Mouse (Mus musculus): ENCODE measurements around the gene Cdh22. TPM values are rescaled to one million over a fixed set of nuclear protein-coding genes. Genes with fewer than 3 reads are reported as not detected.

Cdh22 gene
- polyA plus RNA-seq, 1 experiment from 2014 or later = 4.6 TPM

GRCm38 (mm10) chr2:165243122-165243720 lies 8.6 kb upstream of the Cdh22 start:
- H3K4me1 ChIP-seq (replicated peaks; ENCODE audit: control insufficient read depth, insufficient read depth, low read length) = peaks cover 7% of the 10 kb centered on the region
- no peak overlapping the region for H3K4me3 ChIP-seq (ENCODE audit: low read depth, low read length)
- DNase-seq (ENCODE audit: low spot score) = no peak
- H3K4me2 ChIP-seq (replicated peaks; ENCODE audit: low read depth, low read length) = peak overlapping the region; percentile 7; the same call in 1 of the 2 replicates
- no peak overlapping the region for H3K9ac ChIP-seq (ENCODE audit: low read depth, low read length)
- H3K27me3 ChIP-seq (ENCODE audit: control insufficient read depth, insufficient read depth, low read length) = peaks cover 59% of the 10 kb centered on the region
- peak; percentile 47; the same call in 1 of the 2 replicates for ATAC-seq (ENCODE audit: low FRiP score)
- WGBS = 3% methylated on average over 11 of the region's 11 CpGs
- no peak overlapping the region for H3K27ac ChIP-seq (ENCODE audit: low read depth, low read length)
- no peaks in the 10 kb centered on the region for H3K9me3 ChIP-seq (ENCODE audit: control insufficient read depth, low read length)
- H3K36me3 ChIP-seq (ENCODE audit: control insufficient read depth, insufficient read depth, low read length) = no peaks in the 10 kb centered on the region

GRCm38 (mm10) chr2:165242575-165242974 lies 7.9 kb upstream of the Cdh22 start:
- H3K9ac ChIP-seq (ENCODE audit: low read depth, low read length) = no peak overlapping the region
- H3K4me3 ChIP-seq (ENCODE audit: low read depth, low read length) = no peak overlapping the region
- 1% methylated on average over 13 of the region's 13 CpGs for whole genome bisulfite sequencing
- no peaks in the 10 kb centered on the region for H3K36me3 ChIP-seq (ENCODE audit: control insufficient read depth, insufficient read depth, low read length)
- H3K27ac ChIP-seq (ENCODE audit: low read depth, low read length) = no peak overlapping the region
- H3K4me1 ChIP-seq (replicated peaks; ENCODE audit: control insufficient read depth, insufficient read depth, low read length) = peaks cover 7% of the 10 kb centered on the region
- ATAC-seq (ENCODE audit: low FRiP score) = no peak
- DNase-seq (ENCODE audit: low spot score) = no peak
- H3K4me2 ChIP-seq (replicated peaks; ENCODE audit: low read depth, low read length) = 0 out of 2 replicates have a peak overlapping the region, but pooled peaks have one; percentile 6
- no peaks in the 10 kb centered on the region for H3K9me3 ChIP-seq (ENCODE audit: control insufficient read depth, low read length)
- peaks cover 62% of the 10 kb centered on the region for H3K27me3 ChIP-seq (ENCODE audit: control insufficient read depth, insufficient read depth, low read length)

- Histone ChIP-seq H3K27ac (ENCODE audit: low read depth, low read length) (no peak overlapping the region), H3K4me3 (ENCODE audit: low read depth, low read length) (no peak overlapping the region), H3K9me3 (ENCODE audit: control insufficient read depth, low read length) (no peaks in the 10 kb centered on the region), H3K27me3 (ENCODE audit: control insufficient read depth, insufficient read depth, low read length) (peaks cover 65% of the 10 kb centered on the region), H3K4me2 (replicated peaks; ENCODE audit: low read depth, low read length) (no peak overlapping the region), H3K36me3 (ENCODE audit: control insufficient read depth, insufficient read depth, low read length) (no peaks in the 10 kb centered on the region), H3K4me1 (replicated peaks; ENCODE audit: control insufficient read depth, insufficient read depth, low read length) (peaks cover 7% of the 10 kb centered on the region), H3K9ac (ENCODE audit: low read depth, low read length) (no peak overlapping the region)
- no peak for ATAC-seq (ENCODE audit: low FRiP score)
- WGBS = 66% methylated on average over 7 of the region's 7 CpGs
- DNase-seq (ENCODE audit: low spot score) = no peak
These were observed 7.1 kb upstream of the Cdh22 start for GRCm38 (mm10) chr2:165241786-165242185.

- WGBS = 33% methylated on average over 8 of the region's 8 CpGs
- H3K27ac ChIP-seq (ENCODE audit: low read depth, low read length) = no peak overlapping the region
- ATAC-seq (ENCODE audit: low FRiP score) = no peak
- H3K9ac ChIP-seq (ENCODE audit: low read depth, low read length) = no peak overlapping the region
- H3K9me3 ChIP-seq (ENCODE audit: control insufficient read depth, low read length) = no peaks in the 10 kb centered on the region
- H3K4me1 ChIP-seq (replicated peaks; ENCODE audit: control insufficient read depth, insufficient read depth, low read length) = peaks cover 8% of the 10 kb centered on the region
- H3K4me2 ChIP-seq (replicated peaks; ENCODE audit: low read depth, low read length) = no peak overlapping the region
- H3K36me3 ChIP-seq (ENCODE audit: control insufficient read depth, insufficient read depth, low read length) = no peaks in the 10 kb centered on the region
- no peak overlapping the region for H3K4me3 ChIP-seq (ENCODE audit: low read depth, low read length)
- DNase-seq (ENCODE audit: low spot score) = no peak
- H3K27me3 ChIP-seq (ENCODE audit: control insufficient read depth, insufficient read depth, low read length) = peaks cover 73% of the 10 kb centered on the region
These were observed 5.7 kb upstream of the Cdh22 start for GRCm38 (mm10) chr2:165240371-165240770.

- Histone ChIP-seq H3K9ac (ENCODE audit: low read depth, low read length) (no peak overlapping the region), H3K36me3 (ENCODE audit: control insufficient read depth, insufficient read depth, low read length) (no peaks in the 10 kb centered on the region), H3K27ac (ENCODE audit: low read depth, low read length) (no peak overlapping the region), H3K4me1 (replicated peaks; ENCODE audit: control insufficient read depth, insufficient read depth, low read length) (peaks cover 11% of the 10 kb centered on the region), H3K4me3 (ENCODE audit: low read depth, low read length) (no peak overlapping the region), H3K9me3 (ENCODE audit: control insufficient read depth, low read length) (no peaks in the 10 kb centered on the region), H3K27me3 (ENCODE audit: control insufficient read depth, insufficient read depth, low read length) (peaks cover 75% of the 10 kb centered on the region), H3K4me2 (replicated peaks; ENCODE audit: low read depth, low read length) (no peak overlapping the region)
- 13% methylated on average over 15 of the region's 15 CpGs for WGBS
- no peak for DNase-seq (ENCODE audit: low spot score)
- ATAC-seq (ENCODE audit: low FRiP score) = no peak
These were observed 5.0 kb upstream of the Cdh22 start for GRCm38 (mm10) chr2:165239533-165240144.

- Histone ChIP-seq H3K4me3 (ENCODE audit: low read depth, low read length) (no peak overlapping the region), H3K36me3 (ENCODE audit: control insufficient read depth, insufficient read depth, low read length) (no peaks in the 10 kb centered on the region), H3K9me3 (ENCODE audit: control insufficient read depth, low read length) (no peaks in the 10 kb centered on the region), H3K9ac (ENCODE audit: low read depth, low read length) (no peak overlapping the region), H3K27me3 (ENCODE audit: control insufficient read depth, insufficient read depth, low read length) (peaks cover 82% of the 10 kb centered on the region), H3K4me1 (replicated peaks; ENCODE audit: control insufficient read depth, insufficient read depth, low read length) (peaks cover 11% of the 10 kb centered on the region), H3K4me2 (replicated peaks; ENCODE audit: low read depth, low read length) (no peak overlapping the region), H3K27ac (ENCODE audit: low read depth, low read length) (no peak overlapping the region)
- no peak for ATAC-seq (ENCODE audit: low FRiP score)
- WGBS = 9% methylated on average over 12 of the region's 12 CpGs
- peak; percentile 39 for DNase-seq (ENCODE audit: low spot score)
These were observed 3.9 kb upstream of the Cdh22 start for GRCm38 (mm10) chr2:165238416-165239145.

- peak overlapping the region; percentile 79 for H3K27ac ChIP-seq (ENCODE audit: low read depth, low read length)
- DNase-seq (ENCODE audit: low spot score) (no peak), ATAC-seq (ENCODE audit: low FRiP score) (no peak; the same call in 1 of the 2 replicates)
- no peaks in the 10 kb centered on the region for H3K36me3 ChIP-seq (ENCODE audit: control insufficient read depth, insufficient read depth, low read length)
- H3K27me3 ChIP-seq (ENCODE audit: control insufficient read depth, insufficient read depth, low read length) = peaks cover 65% of the 10 kb centered on the region
- H3K9me3 ChIP-seq (ENCODE audit: control insufficient read depth, low read length) = no peaks in the 10 kb centered on the region
- H3K4me2 ChIP-seq (replicated peaks; ENCODE audit: low read depth, low read length) = peak overlapping the region; percentile 98
- H3K4me3 ChIP-seq (ENCODE audit: low read depth, low read length) = peak overlapping the region; percentile 73
- WGBS = 0% methylated on average over 13 of the region's 41 CpGs
- H3K4me1 ChIP-seq (replicated peaks; ENCODE audit: control insufficient read depth, insufficient read depth, low read length) = peaks cover 6% of the 10 kb centered on the region
- H3K9ac ChIP-seq (ENCODE audit: low read depth, low read length) = peak overlapping the region; percentile 80
These were observed 401 bp downstream of the Cdh22 start for GRCm38 (mm10) chr2:165234291-165234612.

- Histone ChIP-seq H3K9ac (ENCODE audit: low read depth, low read length) (peak overlapping the region; percentile 80), H3K9me3 (ENCODE audit: control insufficient read depth, low read length) (no peaks in the 10 kb centered on the region), H3K4me2 (replicated peaks; ENCODE audit: low read depth, low read length) (peak overlapping the region; percentile 98), H3K27ac (ENCODE audit: low read depth, low read length) (peak overlapping the region; percentile 79; the same call in 1 of the 2 replicates), H3K27me3 (ENCODE audit: control insufficient read depth, insufficient read depth, low read length) (peaks cover 59% of the 10 kb centered on the region), H3K4me3 (ENCODE audit: low read depth, low read length) (peak overlapping the region; percentile 73), H3K36me3 (ENCODE audit: control insufficient read depth, insufficient read depth, low read length) (no peaks in the 10 kb centered on the region), H3K4me1 (replicated peaks; ENCODE audit: control insufficient read depth, insufficient read depth, low read length) (peaks cover 6% of the 10 kb centered on the region)
- WGBS = under 1% methylated on average over 61 of the region's 82 CpGs
- ATAC-seq (ENCODE audit: low FRiP score) = peak; percentile 44; the same call in 1 of the 2 replicates
- DNase-seq (ENCODE audit: low spot score) = peak; percentile 78
These were observed 962 bp downstream of the Cdh22 start for GRCm38 (mm10) chr2:165233491-165234290.

All from hindbrain, embryonic 11.5 days (tissue).